Mouse (Mus musculus) G1E (cell line): ENCODE results near the gene Fam81a.

Source experiments
- CTCF ChIP-seq: IDR thresholded peaks from 2 replicates; pipeline ENCODE4 v1.5.1; 2012; ENCODE audit warnings: low read depth, low read length, inconsistent platforms, mixed read lengths
- GATA1 ChIP-seq: IDR thresholded peaks from 2 replicates; pipeline ENCODE4 v1.6.1; 2012; ENCODE audit warnings: borderline replicate concordance, low read length, inconsistent platforms, mixed read lengths

DNA sequence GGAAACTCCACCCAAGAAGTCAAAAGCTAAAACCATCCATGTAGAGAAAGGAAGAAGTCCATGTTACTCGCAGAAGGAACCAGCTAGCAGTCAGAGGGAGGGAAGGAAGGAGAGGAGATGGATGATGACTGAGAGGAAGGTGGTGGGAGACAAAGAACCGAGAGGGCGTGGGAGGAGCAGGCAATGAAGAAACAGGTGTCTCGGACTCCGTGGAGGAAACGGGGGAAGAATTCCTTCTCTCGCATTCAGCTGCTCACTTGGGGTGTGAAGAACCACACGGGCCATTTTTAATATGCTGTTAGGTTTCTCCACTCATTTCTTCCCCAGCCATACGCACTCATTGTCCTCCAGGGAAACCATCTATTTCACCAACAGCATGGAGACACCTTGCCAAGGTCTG lies 8.1 kb downstream of the Fam81a start:
- no peak for TF ChIP-seq CTCF
- no peak for TF ChIP-seq GATA1
